Mouse (Mus musculus) heart, embryonic 14.5 days (tissue): Measurements from ENCODE around the gene Wasf2. TPM values are rescaled to one million over a fixed set of nuclear protein-coding genes. Genes with fewer than 3 reads are reported as not detected.

Experiments used
- ATAC-seq: fragments of 200-750 bp; cut with Nextera tagmentation; 2 replicates; pipeline ENCODE4 v1.8.0; 2017; ENCODE audit warnings: low read depth, moderate TSS enrichment; ENCODE audit not compliant: insufficient number of reproducible peaks, insufficient read depth, low FRiP score
- H3K27ac ChIP-seq, 2 experiments: fragments of 200-500 bp in 1 of 2; fragments of 300-500 bp in 1 of 2; sonication (generic) in 1 of 2; replicated peaks in 1 of 2; 2 replicates each; pipeline ENCODE4 v1.5.1; 2012 to 2014; ENCODE audit warnings: low read depth in 2 of 2, low read length in 2 of 2, control low read depth in 1 of 2, mild to moderate bottlenecking in 1 of 2, mixed read lengths in 1 of 2; ENCODE audit not compliant: control insufficient read depth in 1 of 2, insufficient read depth in 1 of 2
- H3K27me3 ChIP-seq: fragments of 300-500 bp; sonication (generic); 2 replicates; pipeline ENCODE4 v1.6.1; 2014; ENCODE audit warnings: mild to moderate bottlenecking, low read length, control low read depth; ENCODE audit not compliant: control insufficient read depth, insufficient read depth
- H3K36me3 ChIP-seq: fragments of 300-500 bp; sonication (generic); 2 replicates; pipeline ENCODE4 v1.6.1; 2014; ENCODE audit warnings: mild to moderate bottlenecking, control low read depth, low read length, mixed read lengths; ENCODE audit not compliant: control insufficient read depth, insufficient read depth
- H3K4me1 ChIP-seq, 2 experiments: fragments of 200-500 bp in 1 of 2; fragments of 300-500 bp in 1 of 2; sonication (generic) in 1 of 2; 2 replicates each; pipeline ENCODE4 v1.6.1; 2012 to 2014; ENCODE audit warnings: low read length in 2 of 2, control low read depth in 1 of 2, mixed read lengths in 1 of 2; ENCODE audit not compliant: control insufficient read depth in 2 of 2, insufficient read depth in 2 of 2
- H3K4me2 ChIP-seq: fragments of 300-500 bp; sonication (generic); 2 replicates; pipeline ENCODE4 v1.6.1; 2014; ENCODE audit warnings: mild to moderate bottlenecking, low read length
- H3K4me3 ChIP-seq, 2 experiments: fragments of 200-500 bp in 1 of 2; fragments of 300-500 bp in 1 of 2; sonication (generic) in 1 of 2; 2 replicates each; pipeline ENCODE4 v1.5.1; 2012 to 2014; ENCODE audit warnings: low read length in 2 of 2, mild to moderate bottlenecking in 2 of 2, control low read depth in 1 of 2, low read depth in 1 of 2, moderate library complexity in 1 of 2; ENCODE audit not compliant: control insufficient read depth in 1 of 2, insufficient read depth in 1 of 2
- H3K9ac ChIP-seq: fragments of 300-500 bp; sonication (generic); 2 replicates; pipeline ENCODE4 v1.6.1; 2014; ENCODE audit warnings: mild to moderate bottlenecking, low read length
- H3K9me3 ChIP-seq: fragments of 300-500 bp; sonication (generic); 2 replicates; pipeline ENCODE4 v1.6.1; 2016; ENCODE audit warnings: low read length, control low read depth; ENCODE audit not compliant: control insufficient read depth
- WGBS: fragments of 180-500 bp; shearing (Covaris S2); extraction: QIAGEN DNeasy Blood & Tissue Kit; methylation state at CpG from one replicate; pipeline ENCODE4 v1.1.7; 2014; 5-methylcytosine and 5-hydroxymethylcytosine counted together
- polyA plus RNA-seq: library from polyadenylated mRNA; unstranded; fragments of >200 nt; fragmentation: Nextera tagmentation; extraction: Ambion mirVana; gene quantifications from 2 replicates; pipeline ENCODE4 v1.2.1, GENCODE M21; 2014

The Wasf2 gene
- polyA plus RNA-seq, 1 experiment from 2014 or later = 68.6 TPM

DNA sequence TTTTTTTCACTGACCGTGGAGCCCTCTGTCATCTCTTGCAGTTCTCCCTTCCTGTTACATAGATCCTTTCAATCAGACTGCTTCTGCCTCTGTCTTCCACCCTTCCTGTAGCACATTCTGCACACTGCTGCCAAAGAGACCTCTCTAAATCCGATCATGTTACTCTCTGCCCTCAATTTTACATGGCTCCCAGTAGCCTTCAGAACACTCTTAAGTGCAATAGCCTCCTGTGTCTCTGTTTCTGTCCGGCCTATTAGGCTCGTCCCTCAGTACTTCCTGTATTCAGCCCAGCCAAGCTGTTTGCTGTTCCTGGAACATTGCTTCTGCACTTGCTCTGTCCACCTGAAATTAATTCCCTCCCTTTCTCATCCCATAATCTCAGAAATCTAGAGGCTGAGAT is 26.1 kb downstream of the Wasf2 start:
- no peak overlapping the region for H3K4me2 ChIP-seq
- peaks cover 18% of the 10 kb centered on the region for H3K36me3 ChIP-seq
- no peak overlapping the region for H3K9ac ChIP-seq
- no peaks in the 10 kb centered on the region for H3K27me3 ChIP-seq
- 57% methylated on average over 4 of the region's 4 CpGs for WGBS
- peaks cover 12 to 37% of the 10 kb centered on the region in 2 experiments for H3K4me1 ChIP-seq
- H3K4me3 ChIP-seq = no peak overlapping the region
- H3K9me3 ChIP-seq = no peaks in the 10 kb centered on the region
- ATAC-seq = no peak
- H3K27ac ChIP-seq = no peak overlapping the region

GRCm38 (mm10) chr4:133156831-133157230 is 26.5 kb downstream of the Wasf2 start:
- no peak for ATAC-seq
- H3K4me2 ChIP-seq = no peak overlapping the region
- WGBS = 72% methylated on average over 10 of the region's 10 CpGs
- H3K36me3 ChIP-seq = peaks cover 18% of the 10 kb centered on the region
- H3K4me3 ChIP-seq = no peak overlapping the region
- H3K9ac ChIP-seq = no peak overlapping the region
- 0 out of 4 replicates have a peak overlapping the region, but pooled peaks of 1 of the 2 experiments have one; percentile 14 for H3K27ac ChIP-seq
- no peaks in the 10 kb centered on the region for H3K27me3 ChIP-seq
- peaks cover 12 to 37% of the 10 kb centered on the region in 2 experiments for H3K4me1 ChIP-seq
- no peaks in the 10 kb centered on the region for H3K9me3 ChIP-seq

DNA sequence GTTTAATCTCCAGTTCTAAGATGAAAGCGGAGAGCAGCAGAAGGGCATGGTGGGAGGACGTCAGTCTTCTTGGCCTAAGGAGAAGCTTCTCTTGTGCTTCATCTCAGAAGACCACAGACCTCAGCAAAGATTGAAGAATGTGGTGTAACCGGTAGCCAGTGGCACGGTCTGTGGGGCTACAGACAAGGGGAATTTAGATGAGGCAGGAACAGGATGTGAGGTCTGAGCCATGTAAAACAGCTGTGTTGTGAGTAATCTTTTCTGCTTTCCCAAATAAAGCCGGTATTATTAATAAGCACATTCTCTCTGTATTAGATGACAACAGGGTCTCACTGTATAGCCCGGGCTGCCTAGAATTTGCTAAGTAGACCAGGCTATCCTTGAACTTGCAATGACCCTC is 28.8 kb downstream of the Wasf2 start:
- H3K27ac ChIP-seq = peak overlapping the region in 1 of 2 experiments; percentile 25; a peak in 1 of 4 replicates
- ATAC-seq = no peak

DNA sequence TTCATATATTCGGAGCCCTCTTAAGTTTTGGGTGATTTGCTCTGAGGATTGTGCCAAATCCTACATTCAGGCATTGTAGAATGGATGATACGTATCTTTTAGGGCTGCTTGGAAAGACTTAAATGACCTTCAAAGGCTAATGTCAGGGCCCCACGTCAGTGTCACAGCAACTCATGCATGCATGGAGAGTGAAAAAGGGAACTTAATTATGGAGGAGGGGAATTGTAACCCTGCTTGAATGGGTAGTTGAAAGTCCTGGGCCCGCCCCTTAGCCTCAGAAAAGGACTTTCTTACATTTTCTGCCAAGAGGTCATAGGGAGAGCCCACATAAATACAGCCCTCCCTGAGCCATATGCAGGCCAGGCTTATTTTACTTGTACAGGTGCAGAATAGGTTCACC is 29.3 kb downstream of the Wasf2 start:
- H3K9me3 ChIP-seq = no peaks in the 10 kb centered on the region
- H3K9ac ChIP-seq = no peak overlapping the region
- no peak overlapping the region for H3K4me2 ChIP-seq
- peaks cover 9 to 28% of the 10 kb centered on the region in 2 experiments for H3K4me1 ChIP-seq
- WGBS = 80% methylated on average over 4 of the region's 4 CpGs
- no peak overlapping the region for H3K27ac ChIP-seq
- no peak for ATAC-seq
- no peaks in the 10 kb centered on the region for H3K27me3 ChIP-seq
- no peak overlapping the region for H3K4me3 ChIP-seq
- H3K36me3 ChIP-seq = peaks cover 18% of the 10 kb centered on the region

More for the DNA sequence above, 28.8 kb downstream of the Wasf2 start:
- Histone ChIP-seq H3K4me2 (no peak overlapping the region), H3K9me3 (no peaks in the 10 kb centered on the region), H3K36me3 (peaks cover 18% of the 10 kb centered on the region), H3K4me3 (no peak overlapping the region), H3K27me3 (no peaks in the 10 kb centered on the region), H3K9ac (no peak overlapping the region), H3K4me1 (peaks cover 9 to 28% of the 10 kb centered on the region in 2 experiments)
- WGBS = 68% methylated on average over 6 of the region's 6 CpGs

GRCm38 (mm10) chr4:133160211-133160610 is 29.9 kb downstream of the Wasf2 start:
- Histone ChIP-seq H3K27me3 (no peaks in the 10 kb centered on the region), H3K9ac (no peak overlapping the region), H3K9me3 (no peaks in the 10 kb centered on the region), H3K4me2 (no peak overlapping the region), H3K36me3 (peaks cover 21% of the 10 kb centered on the region), H3K27ac (no peak overlapping the region), H3K4me1 (peaks cover 9 to 25% of the 10 kb centered on the region in 2 experiments), H3K4me3 (no peak overlapping the region)
- no peak for ATAC-seq
- WGBS = 83% methylated on average over 8 of the region's 8 CpGs

DNA sequence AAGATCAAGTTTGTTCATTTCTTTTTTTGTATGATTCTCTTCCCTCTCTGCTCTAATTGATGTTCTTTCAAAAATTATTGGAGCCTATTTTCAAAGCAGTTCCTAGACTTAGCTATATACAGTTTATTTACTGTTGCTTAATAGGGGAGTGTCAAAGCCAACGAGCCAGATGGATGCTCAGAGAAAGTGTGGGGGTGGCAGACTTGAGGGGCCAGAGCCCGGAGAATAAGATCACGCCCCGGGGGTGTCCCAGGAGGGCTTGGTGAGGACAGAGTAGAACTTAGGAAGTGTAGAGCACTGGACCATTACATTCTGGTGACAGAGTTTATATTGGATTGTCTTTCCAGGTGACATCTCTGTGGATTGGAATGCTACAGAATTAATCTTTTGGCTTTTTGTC is 30.5 kb downstream of the Wasf2 start:
- Histone ChIP-seq H3K4me2 (no peak overlapping the region), H3K4me3 (no peak overlapping the region), H3K9ac (no peak overlapping the region), H3K4me1 (peaks cover 9 to 24% of the 10 kb centered on the region in 2 experiments), H3K27me3 (no peaks in the 10 kb centered on the region), H3K27ac (no peak overlapping the region), H3K9me3 (no peaks in the 10 kb centered on the region), H3K36me3 (peaks cover 18% of the 10 kb centered on the region)
- no peak for ATAC-seq
- WGBS = 66% methylated on average over 4 of the region's 4 CpGs

- H3K4me3 ChIP-seq = no peak overlapping the region
- H3K9ac ChIP-seq = no peak overlapping the region
- no peaks in the 10 kb centered on the region for H3K27me3 ChIP-seq
- 75% methylated on average over 6 of the region's 6 CpGs for WGBS
- no peaks in the 10 kb centered on the region for H3K9me3 ChIP-seq
- ATAC-seq = no peak
- H3K36me3 ChIP-seq = peaks cover 16% of the 10 kb centered on the region
- peaks cover 15 to 23% of the 10 kb centered on the region in 2 experiments for H3K4me1 ChIP-seq
- no peak overlapping the region for H3K27ac ChIP-seq
- H3K4me2 ChIP-seq = no peak overlapping the region
Measured at GRCm38 (mm10) chr4:133162196-133162595, 31.9 kb downstream of the Wasf2 start.

GRCm38 (mm10) chr4:133166773-133167172 is 36.5 kb downstream of the Wasf2 start:
- peak overlapping the region in 1 of 2 experiments; percentile 56; a peak in 2 of 4 replicates for H3K27ac ChIP-seq
- ATAC-seq = no peak
- whole genome bisulfite sequencing = 46% methylated on average over 9 of the region's 9 CpGs

More at GRCm38 (mm10) chr4:133166773-133167172, 36.5 kb downstream of the Wasf2 start:
- Histone ChIP-seq H3K9me3 (no peaks in the 10 kb centered on the region), H3K9ac (no peak overlapping the region), H3K27me3 (no peaks in the 10 kb centered on the region), H3K36me3 (0 out of 2 replicates have a peak, but pooled peaks cover 5% of the 10 kb centered on the region), H3K4me1 (peaks cover 20 to 38% of the 10 kb centered on the region in 2 experiments), H3K4me3 (no peak overlapping the region), H3K4me2 (no peak overlapping the region)
